Mouse (Mus musculus): ENCODE results near the gene Cox8b.
"Not testable (repeated sequence)": the region's sequence is repeated elsewhere in the genome, so short reads cannot be mapped to it uniquely, and the experiment has no call there.

Cox8b gene

GRCm38 (mm10) chr7:140914031-140914690 is 13.9 kb upstream of the Cox8b start:
- DNase-seq (ENCODE audit: low spot score in 2 of 2), result no peak

GRCm38 (mm10) chr7:140912846-140913482 is 12.7 kb upstream of the Cox8b start:
- DNase-seq (ENCODE audit: low spot score in 2 of 2), result no peak

GRCm38 (mm10) chr7:140912293-140912692 is 12.0 kb upstream of the Cox8b start:
- DNase-seq (ENCODE audit: low spot score in 2 of 2), result no peak

- DNase-seq (ENCODE audit: low spot score in 2 of 2), result peak; percentile 27 to 64
These were observed 8.4 kb upstream of the Cox8b start for GRCm38 (mm10) chr7:140908634-140909107.

GRCm38 (mm10) chr7:140908181-140908580 is 7.9 kb upstream of the Cox8b start:
- DNase-seq (ENCODE audit: low spot score in 2 of 2), result no peak

GRCm38 (mm10) chr7:140907697-140908096 is 7.5 kb upstream of the Cox8b start:
- no peak for DNase-seq (ENCODE audit: low spot score in 2 of 2)

GRCm38 (mm10) chr7:140907131-140907530 is 6.9 kb upstream of the Cox8b start:
- DNase-seq (ENCODE audit: low spot score in 2 of 2), result no peak

- no peak for DNase-seq (ENCODE audit: low spot score in 2 of 2)
These were observed 5.4 kb upstream of the Cox8b start for GRCm38 (mm10) chr7:140905642-140906081.

GRCm38 (mm10) chr7:140903212-140903611 is 3.0 kb upstream of the Cox8b start:
- peak; percentile 43 to 71 for DNase-seq (ENCODE audit: low spot score in 2 of 2)

GRCm38 (mm10) chr7:140902036-140902875 is 2.0 kb upstream of the Cox8b start:
- DNase-seq (ENCODE audit: low spot score in 2 of 2), result no peak

GRCm38 (mm10) chr7:140899121-140899520 is 1.1 kb downstream of the Cox8b start:
- no peak for DNase-seq (ENCODE audit: low spot score in 2 of 2)

GRCm38 (mm10) chr7:140897863-140898262 is 2.4 kb downstream of the Cox8b start:
- no peak for DNase-seq (ENCODE audit: low spot score in 2 of 2)

GRCm38 (mm10) chr7:140894611-140895010 is 5.6 kb downstream of the Cox8b start:
- DNase-seq (ENCODE audit: low spot score in 2 of 2), result no peak

GRCm38 (mm10) chr7:140894031-140894430 is 6.2 kb downstream of the Cox8b start:
- DNase-seq (ENCODE audit: low spot score in 2 of 2), result no peak

GRCm38 (mm10) chr7:140890636-140891035 is 9.6 kb downstream of the Cox8b start:
- not testable (repeated sequence) for DNase-seq (ENCODE audit: low spot score in 2 of 2)

- no peak for DNase-seq (ENCODE audit: low spot score in 2 of 2)
These were observed 17.8 kb downstream of the Cox8b start for GRCm38 (mm10) chr7:140882469-140882803.

- peak; percentile 89 to 91 for DNase-seq (ENCODE audit: low spot score in 2 of 2)
These were observed 18.4 kb downstream of the Cox8b start, which contains the start of the genes Psmd13 and Sirt3 for GRCm38 (mm10) chr7:140881696-140882468. Gene Psmd13, plus strand, starts transcription at chr7:140881968. Gene Sirt3, minus strand, starts transcription at chr7:140882309.

- no peak for DNase-seq (ENCODE audit: low spot score in 2 of 2)
These were observed 19.3 kb downstream of the Cox8b start for GRCm38 (mm10) chr7:140880865-140881515.

- no peak for DNase-seq (ENCODE audit: low spot score in 2 of 2)
These were observed 19.8 kb downstream of the Cox8b start for GRCm38 (mm10) chr7:140880419-140880818.

GRCm38 (mm10) chr7:140879355-140879754 is 20.9 kb downstream of the Cox8b start:
- DNase-seq (ENCODE audit: low spot score in 2 of 2), result no peak

GRCm38 (mm10) chr7:140877364-140877763 is 22.9 kb downstream of the Cox8b start:
- DNase-seq (ENCODE audit: low spot score in 2 of 2), result no peak
